Mouse (Mus musculus) macrophage (primary cell): Measurements from ENCODE around the gene Calcr. TPM values are rescaled to one million over a fixed set of nuclear protein-coding genes. Genes with fewer than 3 reads are reported as not detected.

Experiments used
- H3K27ac ChIP-seq: fragments of 350-480 bp; formaldehyde crosslinking; 2 replicates; pipeline ENCODE4 v1.9.0; 2021
- H3K36me3 ChIP-seq: fragments of 350-480 bp; formaldehyde crosslinking; 2 replicates; pipeline ENCODE4 v1.9.0; 2021; ENCODE audit errors: inconsistent target
- H3K4me3 ChIP-seq: fragments of 350-480 bp; formaldehyde crosslinking; 2 replicates; pipeline ENCODE4 v1.9.0; 2021; ENCODE audit errors: inconsistent target
- H3K79me2 ChIP-seq: fragments of 350-480 bp; formaldehyde crosslinking; 2 replicates; pipeline ENCODE4 v1.9.0; 2021; ENCODE audit errors: inconsistent target
- WGBS: methylation state at CpG from one replicate; pipeline ENCODE4 v1.1.7; 2026; ENCODE audit warnings: inconsistent platforms; ENCODE audit not compliant: missing documents; 5-methylcytosine and 5-hydroxymethylcytosine counted together
- polyA plus RNA-seq: library from polyadenylated mRNA; stranded (reverse); fragments of 250-400 nt; gene quantifications from 3 replicates; pipeline ENCODE4 v1.2.4, GENCODE M21; 2018; ENCODE audit warnings: inconsistent platforms

The Calcr gene
- polyA plus RNA-seq, 1 experiment from 2014 or later = not detected

DNA sequence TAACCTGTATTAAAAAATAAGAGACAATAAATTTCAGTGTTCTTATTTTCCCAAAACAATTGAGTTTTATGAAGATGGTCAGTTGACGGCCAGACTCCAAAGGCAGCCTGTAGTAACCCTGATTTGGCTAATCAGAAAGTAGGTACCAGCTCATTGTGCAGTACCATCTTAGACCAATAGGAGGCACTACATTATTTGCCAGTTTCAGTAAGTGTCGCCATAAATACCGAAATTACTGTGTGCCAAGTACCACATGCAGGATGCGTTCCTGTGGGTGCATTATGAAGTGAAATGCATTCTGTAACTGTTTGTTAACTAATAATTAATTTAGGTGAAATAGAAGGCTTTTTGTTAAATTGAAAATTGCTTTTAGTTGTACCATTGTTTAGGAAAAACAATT is 106.1 kb downstream of the Calcr start:
- Histone ChIP-seq H3K4me3 (no peak overlapping the region), H3K27ac (no peak overlapping the region), H3K79me2 (no peaks in the 10 kb centered on the region), H3K36me3 (no peaks in the 10 kb centered on the region)
- 97% methylated on average over 4 of the region's 4 CpGs for WGBS

Other genes with a start within 250 kb of the Calcr start
- 0.63 TPM in 1 of 3 replicates, not detected in the others for gene Tfpi2, start 224.2 kb upstream of the Calcr start, polyA plus RNA-seq
- gene Gngt1, start 229.1 kb upstream of the Calcr start, polyA plus RNA-seq = not detected in 3 replicates
- gene Gng11, start 239.2 kb upstream of the Calcr start, polyA plus RNA-seq = 9.7 to 19.8 TPM (median 15.0 TPM) in 3 replicates